Comparison of ENCODE assay signal across 29 mouse cellular contexts in genomic region chr3:104548367-104549087, GRCm38 (mm10). TPM values are rescaled to one million over a fixed set of nuclear protein-coding genes. Genes with fewer than 3 reads are reported as not detected.
DNase-seq lines count a peak whose midpoint lies in the region; ATAC-seq and TF ChIP-seq lines count a peak whose summit lies in the region.
"Had no signal": no experiment of that assay in that cellular context is flagged by ENCODE, and none has a peak within 500 bp of the region (broad histone marks: within the 10 kb centered on the region; RNA-seq: fewer than 3 reads in every experiment).

No protein-coding gene starts in this region.

- no peaks in the 10 kb centered on the region for H3K9me3 ChIP-seq in lung, embryonic 16.5 days (ENCODE audit: control insufficient read depth, low read length)
- H3K9me3 ChIP-seq: embryonic facial prominence, embryonic 10.5 days; embryonic facial prominence, embryonic 15.5 days; forebrain, embryonic 12.5 days; hindbrain, embryonic 10.5 days; hindbrain, embryonic 15.5 days; limb, embryonic 12.5 days; liver, embryonic 15.5 days; lung, embryonic 15.5 days; neural tube, embryonic 12.5 days had no signal

- no peak overlapping the region for H3K27ac ChIP-seq in lung, embryonic 16.5 days (ENCODE audit: low read length)
- H3K27ac ChIP-seq: embryonic facial prominence, embryonic 10.5 days; embryonic facial prominence, embryonic 15.5 days; forebrain, embryonic 12.5 days; hindbrain, embryonic 10.5 days; hindbrain, embryonic 15.5 days; layer of hippocampus, adult 2 months; left cerebral cortex, adult 2 months; limb, embryonic 12.5 days; liver, embryonic 15.5 days; lung, embryonic 15.5 days; macrophage; neural tube, embryonic 12.5 days had no signal

- H3K27me3 ChIP-seq in lung, embryonic 16.5 days (ENCODE audit: control insufficient read depth, insufficient read depth, low read depth, low read length): no peaks in the 10 kb centered on the region
- H3K27me3 ChIP-seq in C2C12 (ENCODE audit: control insufficient read depth, insufficient read depth, insufficient read length): no peaks in the 10 kb centered on the region
- H3K27me3 ChIP-seq: embryonic facial prominence, embryonic 15.5 days; forebrain, embryonic 12.5 days; hindbrain, embryonic 15.5 days; limb, embryonic 12.5 days; lung, embryonic 15.5 days; neural tube, embryonic 12.5 days had no signal

- H3K36me3 ChIP-seq in lung, embryonic 16.5 days (ENCODE audit: control insufficient read depth, insufficient read depth, low read length): no peaks in the 10 kb centered on the region
- no peaks in the 10 kb centered on the region for H3K36me3 ChIP-seq in C2C12 (ENCODE audit: control insufficient read depth, insufficient read depth)
- H3K36me3 ChIP-seq: embryonic facial prominence, embryonic 10.5 days; embryonic facial prominence, embryonic 15.5 days; forebrain, embryonic 12.5 days; hindbrain, embryonic 10.5 days; hindbrain, embryonic 15.5 days; limb, embryonic 12.5 days; liver, embryonic 15.5 days; lung, embryonic 15.5 days; neural tube, embryonic 12.5 days had no signal

- WGBS in lung, embryonic 16.5 days: 48% methylated on average over 15 of the region's 15 CpGs

- peak; percentile 24 for DNase-seq in kidney, adult 9 months
- no peak for DNase-seq in kidney, postnatal 36 days
- no peak for DNase-seq in lung, postnatal 25 days (ENCODE audit: low spot score)
- DNase-seq in cerebellum, adult 9-11 months: no peak
- DNase-seq: adrenal gland, adult 2 months; adrenal gland, postnatal 36 days; cerebellum, adult 18-20 months; cerebellum, postnatal 14 days; gastrocnemius, postnatal 10 days; heart, postnatal 14 days; kidney, adult 18-20 months; thymus, postnatal 4 days had no signal

- TF ChIP-seq CTCF in C2C12 (IDR thresholded peaks at IDR 0.05; ENCODE audit: control insufficient read depth, insufficient read depth, insufficient read length): no peak

- no peak overlapping the region for H3ac ChIP-seq in C2C12 (ENCODE audit: control insufficient read depth, insufficient read length, low read depth)

- no peak overlapping the region for H3K4me3 ChIP-seq in lung, embryonic 16.5 days (ENCODE audit: low read length)
- no peak overlapping the region for H3K4me3 ChIP-seq in C2C12 (ENCODE audit: insufficient read depth, poor library complexity, severe bottlenecking)
- H3K4me3 ChIP-seq: embryonic facial prominence, embryonic 10.5 days; embryonic facial prominence, embryonic 15.5 days; forebrain, embryonic 12.5 days; hindbrain, embryonic 10.5 days; hindbrain, embryonic 15.5 days; layer of hippocampus, adult 2 months; left cerebral cortex, adult 2 months; limb, embryonic 12.5 days; liver, embryonic 15.5 days; lung, embryonic 15.5 days; neural tube, embryonic 12.5 days had no signal

- no peaks in the 10 kb centered on the region; the same call in 1 of the 2 replicates for H3K4me1 ChIP-seq in lung, embryonic 16.5 days (replicated peaks; ENCODE audit: control insufficient read depth, insufficient read depth, low read length)
- H3K4me1 ChIP-seq: embryonic facial prominence, embryonic 10.5 days; embryonic facial prominence, embryonic 15.5 days; forebrain, embryonic 12.5 days; hindbrain, embryonic 10.5 days; hindbrain, embryonic 15.5 days; limb, embryonic 12.5 days; liver, embryonic 15.5 days; lung, embryonic 15.5 days; neural tube, embryonic 12.5 days had no signal

- H3K79me3 ChIP-seq in C2C12 (ENCODE audit: low read depth): no peaks in the 10 kb centered on the region

- no peaks in the 10 kb centered on the region for H3K79me2 ChIP-seq in C2C12 (ENCODE audit: control insufficient read depth, insufficient read depth)

- 0 out of 2 replicates have a peak overlapping the region, but pooled peaks have one; percentile 7 for H3K4me2 ChIP-seq in lung, embryonic 16.5 days (ENCODE audit: low read depth, low read length)
- H3K4me2 ChIP-seq: embryonic facial prominence, embryonic 15.5 days; forebrain, embryonic 12.5 days; hindbrain, embryonic 15.5 days; limb, embryonic 12.5 days; liver, embryonic 15.5 days; lung, embryonic 15.5 days; neural tube, embryonic 12.5 days had no signal

- no peak for ATAC-seq in lung, embryonic 16.5 days (ENCODE audit: low read depth)
- 0 out of 2 replicates have a peak, but pooled peaks have one; percentile 44 for ATAC-seq in megakaryocyte progenitor cell, adult 5-6 weeks (replicated peaks; ENCODE audit: poor library complexity)
- ATAC-seq: inflammation-experienced regulatory T-cells, adult 6 months; midbrain, embryonic 16.5 days had no signal

- no peak overlapping the region for H3K9ac ChIP-seq in lung, embryonic 16.5 days (ENCODE audit: low read length)
- H3K9ac ChIP-seq: embryonic facial prominence, embryonic 15.5 days; forebrain, embryonic 12.5 days; hindbrain, embryonic 15.5 days; limb, embryonic 12.5 days; liver, embryonic 15.5 days; lung, embryonic 15.5 days; neural tube, embryonic 12.5 days had no signal

TF ChIP-seq in C2C12, 6 proteins besides CTCF, POLR2A, EP300 and RAD21:
- no peak for TF ChIP-seq MYOG (IDR thresholded peaks at IDR 0.05; ENCODE audit: control insufficient read depth, extremely low read depth, insufficient read length)
- no peak for TF ChIP-seq MAX (IDR thresholded peaks at IDR 0.05)
- peak; percentile 74 for TF ChIP-seq MYOD1 (IDR thresholded peaks at IDR 0.05; ENCODE audit: control insufficient read depth, insufficient read length, low read depth)

RNA-seq across cellular contexts. Expression of gene Lrig2, which starts 36.8 kb away (rescaled TPM):
- 14.1 and 14.7 TPM in 2 replicates for polyA plus RNA-seq in lung, embryonic 16.5 days (2015; fragmentation: Nextera tagmentation; extraction: Ambion mirVana)
- 2.7 TPM for polyA plus RNA-seq in C2C12 (2012; fragmentation: generic; extraction: Trizol)
- total RNA-seq in megakaryocyte progenitor cell, adult 5-6 weeks (2015): 11.1 and 17.4 TPM in 2 replicates
- total RNA-seq in megakaryocyte progenitor cell, adult 5-6 weeks (2017): 10.1 and 19.7 TPM in 2 replicates
